ENCODE assay signal across 8 mouse cellular contexts in the genomic region with DNA sequence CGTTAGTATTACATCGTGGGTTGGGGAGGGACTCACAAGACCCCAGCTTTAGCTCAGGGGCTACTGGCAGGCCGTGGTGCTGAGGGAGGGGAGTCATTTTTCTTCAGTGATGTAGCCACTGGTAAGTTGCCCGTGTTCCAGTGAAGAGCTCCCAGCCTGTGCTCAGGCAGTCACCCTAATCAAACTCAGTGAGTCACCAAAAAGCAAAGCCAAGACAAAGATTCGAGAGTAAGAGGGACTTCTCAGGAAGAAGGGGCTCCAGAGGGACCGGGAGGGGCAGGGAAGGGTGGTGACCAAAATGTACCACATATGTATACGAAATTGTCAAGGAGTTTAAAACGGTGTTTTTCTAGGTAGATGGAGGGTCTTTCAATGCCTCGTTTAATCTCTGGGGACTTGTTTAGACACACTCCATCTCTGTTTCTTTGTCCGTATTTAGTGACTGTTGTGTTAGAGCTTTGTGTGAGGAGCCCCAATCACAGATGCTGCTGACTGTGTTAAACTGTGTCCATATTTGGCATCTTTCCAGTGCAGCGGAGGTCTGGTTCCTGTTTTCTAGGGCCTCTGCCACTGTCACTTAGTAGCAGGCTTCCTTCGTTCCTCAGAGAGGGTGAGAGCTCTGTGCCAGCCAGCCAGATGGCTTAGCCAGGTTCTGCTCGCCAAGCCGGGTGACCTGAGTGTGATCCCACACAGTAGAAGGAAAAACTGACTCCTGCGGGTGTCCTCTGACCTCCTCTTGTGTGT. TPM values are rescaled to one million over a fixed set of nuclear protein-coding genes. Genes with fewer than 3 reads are reported as not detected.
DNase-seq lines count a peak whose midpoint lies in the region; ATAC-seq and TF ChIP-seq lines count a peak whose summit lies in the region.

No protein-coding gene starts in this region.

- H3K4me1 ChIP-seq in intestine, embryonic 14.5 days (replicated peaks; ENCODE audit: control insufficient read depth, insufficient read depth, low read length) = peaks cover 3% of the 10 kb centered on the region

- intact Hi-C loops in gastrocnemius, adult 2 months (cut with DNase I) = no loop called here

- H3K27me3 ChIP-seq in intestine, embryonic 14.5 days (replicated peaks; ENCODE audit: control insufficient read depth, insufficient read depth, low read length) = no peaks in the 10 kb centered on the region

- ATAC-seq in intestine, embryonic 14.5 days (replicated peaks; ENCODE audit: low FRiP score, low TSS enrichment, low read depth) = no peak

- peak overlapping the region; percentile 65 for H3K27ac ChIP-seq in gastrocnemius, adult 2 months
- peak overlapping the region; percentile 60 for H3K27ac ChIP-seq in intestine, embryonic 14.5 days (ENCODE audit: low read depth)

- peaks cover 21% of the 10 kb centered on the region; the same call in 1 of the 2 replicates for H3K36me3 ChIP-seq in intestine, embryonic 14.5 days (ENCODE audit: control insufficient read depth, insufficient read depth, low read length)

- WGBS in intestine, embryonic 14.5 days = 70% methylated on average over 15 of the region's 15 CpGs

- DNase-seq in adrenal gland, postnatal 10 days = peak; percentile 48
- DNase-seq in adrenal gland, adult 8-10 months = no peak
- DNase-seq in retina, postnatal 1 day = peak; percentile 6
- no peak for DNase-seq in retina, embryonic 14.5 days (ENCODE audit: low spot score)
- DNase-seq in gastrocnemius, adult 2 months = peak; percentile 56
- no peak for DNase-seq in intestine, embryonic 14.5 days (ENCODE audit: low spot score)
- peak; percentile 57 for DNase-seq in lung, postnatal 10 days
- no peak for DNase-seq in thymus, postnatal 4 days

- no peak for TF ChIP-seq CTCF in gastrocnemius, adult 2 months (IDR thresholded peaks at IDR 0.05)

- H3K4me2 ChIP-seq in intestine, embryonic 14.5 days (ENCODE audit: low read length) = no peak overlapping the region

- no peaks in the 10 kb centered on the region for H3K9me3 ChIP-seq in intestine, embryonic 14.5 days (ENCODE audit: control insufficient read depth, low read length)

- H3K9ac ChIP-seq in intestine, embryonic 14.5 days (ENCODE audit: low read length) = no peak overlapping the region

- H3K4me3 ChIP-seq in gastrocnemius, adult 2 months = no peak overlapping the region
- no peak overlapping the region for H3K4me3 ChIP-seq in intestine, embryonic 14.5 days (ENCODE audit: low read depth, low read length)

RNA-seq across cellular contexts. Expression of gene Daglb, which starts 6.2 kb away (rescaled TPM):
- 10 to 100 TPM in 1 of 2 experiments, 1 to 10 TPM in 1; 8.8 to 10.7 TPM for total RNA-seq in adrenal gland, postnatal 10 days (2021)
- total RNA-seq in adrenal gland, adult 8-10 months (2022) = 10 to 100 TPM; 21.6 to 27.5 (median 25.4) TPM
- total RNA-seq in gastrocnemius, adult 2 months (2021) = 1 to 10 TPM; 8.0 to 10.0 TPM
- 9.3 and 10.3 TPM in 2 replicates for polyA plus RNA-seq in intestine, embryonic 14.5 days (2014; fragmentation: Nextera tagmentation; extraction: Ambion mirVana)

RNA-seq across cellular contexts. Expression of gene Rac1, which starts 57.2 kb away (rescaled TPM):
- total RNA-seq in adrenal gland, postnatal 10 days (2021) = 100 to 1,000 TPM; 345 to 351 TPM
- 100 to 1,000 TPM; 348 to 401 (median 358) TPM for total RNA-seq in adrenal gland, adult 8-10 months (2022)
- total RNA-seq in gastrocnemius, adult 2 months (2021) = 100 to 1,000 TPM; 211 to 236 TPM
- polyA plus RNA-seq in intestine, embryonic 14.5 days (2014; fragmentation: Nextera tagmentation; extraction: Ambion mirVana) = 439 and 475 TPM in 2 replicates

Comparison
In these comparisons a context has a peak if more than half of its experiments do, and no peak if none do; other contexts are left out.
1. DNase-seq: peak in adrenal gland, postnatal 10 days (single experiment), retina, postnatal 1 day (single experiment), gastrocnemius, adult 2 months (single experiment) and lung, postnatal 10 days (single experiment); none in adrenal gland, adult 8-10 months (single experiment), retina, embryonic 14.5 days (single experiment), intestine, embryonic 14.5 days (single experiment) and thymus, postnatal 4 days (single experiment).